Mouse (Mus musculus) ES-E14 (cell line): ENCODE data around the gene Crat. TPM values are rescaled to one million over a fixed set of nuclear protein-coding genes. Genes with fewer than 3 reads are reported as not detected.
A peak's percentile ranks its signal among the peaks of the same experiment; 100 is the strongest.

Experiments used
- DNase-seq: peaks from one replicate; pipeline ENCODE4 v3.0.0-alpha.2; 2013; ENCODE audit warnings: low read depth, low spot score
- H3K27ac ChIP-seq: 2 replicates; pipeline ENCODE4 v1.5.1; 2012; ENCODE audit warnings: low read depth, mild to moderate bottlenecking, low read length, moderate library complexity, mixed read lengths; ENCODE audit not compliant: poor library complexity, insufficient read depth, severe bottlenecking
- H3K36me3 ChIP-seq: 2 replicates; pipeline ENCODE4 v1.6.1; 2012; ENCODE audit warnings: mild to moderate bottlenecking, low read length, moderate library complexity, mixed read lengths; ENCODE audit not compliant: control insufficient read depth, poor library complexity, insufficient read depth, severe bottlenecking
- H3K4me1 ChIP-seq, 2 experiments: fragments of 150-350 bp in 1 of 2; sonication (generic) in 1 of 2; 2 replicates each; pipeline ENCODE4 v1.6.1; 2012; ENCODE audit warnings: low read length in 2 of 2, mild to moderate bottlenecking in 1 of 2, mixed read lengths in 1 of 2; ENCODE audit not compliant: control insufficient read depth in 2 of 2, insufficient read depth in 2 of 2, poor library complexity in 1 of 2
- H3K4me3 ChIP-seq, 2 experiments: fragments of 150-350 bp in 1 of 2; sonication (generic) in 1 of 2; 2 replicates each; pipeline ENCODE4 v1.5.1; 2012; ENCODE audit warnings: low read length in 2 of 2, low read depth in 1 of 2, mild to moderate bottlenecking in 1 of 2, mixed read lengths in 1 of 2; ENCODE audit not compliant: insufficient read depth in 1 of 2, poor library complexity in 1 of 2, severe bottlenecking in 1 of 2
- H3K9ac ChIP-seq: 2 replicates; pipeline ENCODE4 v1.6.1; 2012; ENCODE audit warnings: low read depth, mild to moderate bottlenecking, low read length, mixed read lengths; ENCODE audit not compliant: poor library complexity, insufficient read depth, severe bottlenecking
- H3K9me3 ChIP-seq: fragments of 150-350 bp; sonication (generic); 2 replicates; pipeline ENCODE4 v1.6.1; 2012; ENCODE audit warnings: low read depth, mild to moderate bottlenecking, low read length; ENCODE audit not compliant: control insufficient read depth, insufficient read depth
- CHD2 ChIP-seq: IDR thresholded peaks from 2 replicates; pipeline ENCODE4 v1.6.1; 2014; ENCODE audit warnings: mild to moderate bottlenecking, low read depth, low read length, inconsistent platforms
- HCFC1 ChIP-seq: IDR thresholded peaks from 2 replicates; pipeline ENCODE4 v1.6.1; 2012; ENCODE audit warnings: low read length, inconsistent platforms, borderline replicate concordance; ENCODE audit not compliant: insufficient read depth
- MAFK ChIP-seq: IDR thresholded peaks from 2 replicates; pipeline ENCODE4 v1.6.1; 2014; ENCODE audit warnings: mild to moderate bottlenecking, low read depth, low read length, inconsistent platforms; ENCODE audit not compliant: insufficient read depth
- ZC3H11A ChIP-seq: IDR thresholded peaks from 2 replicates; pipeline ENCODE4 v1.6.1; 2012; ENCODE audit warnings: low read depth, mild to moderate bottlenecking, inconsistent platforms, low read length, borderline replicate concordance
- ZNF384 ChIP-seq: IDR thresholded peaks from 2 replicates; pipeline ENCODE4 v1.6.1; 2012; ENCODE audit warnings: low read depth, low read length, inconsistent platforms
- in situ Hi-C, 2 experiments: fragments of 600-800 bp; cut with MboI; formaldehyde crosslinking; loops; one replicate each; pipeline ENCODE4 v1.15.1; 2025; ENCODE audit warnings: low sequenced_read_pairs in 2 of 2, inconsistent platforms in 1 of 2; ENCODE audit not compliant: unreplicated experiment in 2 of 2
- total RNA-seq: library from RNA; depleted of rRNA; stranded (reverse); fragments of 300-350 nt; gene quantifications from 2 replicates; pipeline ENCODE4 v1.2.3, GENCODE M21; 2012

Gene Crat
- total RNA-seq, 1 experiment: 5.8 TPM

GRCm38 (mm10) chr2:30360626-30361025 lies 55.0 kb downstream of the Crat start:
- Histone ChIP-seq H3K27ac (no peak overlapping the region), H3K4me1 (peaks cover 0 to 23% of the 10 kb centered on the region in 2 experiments; a peak in 2 of 4 replicates), H3K4me3 (no peak overlapping the region), H3K9ac (no peak overlapping the region), H3K9me3 (no peaks in the 10 kb centered on the region), H3K36me3 (no peaks in the 10 kb centered on the region)
- DNase-seq: no peak
- TF ChIP-seq MAFK (no peak), CHD2 (no peak), HCFC1 (no peak), ZC3H11A (no peak), ZNF384 (no peak)
- in situ Hi-C loops: no loop called here

DNA sequence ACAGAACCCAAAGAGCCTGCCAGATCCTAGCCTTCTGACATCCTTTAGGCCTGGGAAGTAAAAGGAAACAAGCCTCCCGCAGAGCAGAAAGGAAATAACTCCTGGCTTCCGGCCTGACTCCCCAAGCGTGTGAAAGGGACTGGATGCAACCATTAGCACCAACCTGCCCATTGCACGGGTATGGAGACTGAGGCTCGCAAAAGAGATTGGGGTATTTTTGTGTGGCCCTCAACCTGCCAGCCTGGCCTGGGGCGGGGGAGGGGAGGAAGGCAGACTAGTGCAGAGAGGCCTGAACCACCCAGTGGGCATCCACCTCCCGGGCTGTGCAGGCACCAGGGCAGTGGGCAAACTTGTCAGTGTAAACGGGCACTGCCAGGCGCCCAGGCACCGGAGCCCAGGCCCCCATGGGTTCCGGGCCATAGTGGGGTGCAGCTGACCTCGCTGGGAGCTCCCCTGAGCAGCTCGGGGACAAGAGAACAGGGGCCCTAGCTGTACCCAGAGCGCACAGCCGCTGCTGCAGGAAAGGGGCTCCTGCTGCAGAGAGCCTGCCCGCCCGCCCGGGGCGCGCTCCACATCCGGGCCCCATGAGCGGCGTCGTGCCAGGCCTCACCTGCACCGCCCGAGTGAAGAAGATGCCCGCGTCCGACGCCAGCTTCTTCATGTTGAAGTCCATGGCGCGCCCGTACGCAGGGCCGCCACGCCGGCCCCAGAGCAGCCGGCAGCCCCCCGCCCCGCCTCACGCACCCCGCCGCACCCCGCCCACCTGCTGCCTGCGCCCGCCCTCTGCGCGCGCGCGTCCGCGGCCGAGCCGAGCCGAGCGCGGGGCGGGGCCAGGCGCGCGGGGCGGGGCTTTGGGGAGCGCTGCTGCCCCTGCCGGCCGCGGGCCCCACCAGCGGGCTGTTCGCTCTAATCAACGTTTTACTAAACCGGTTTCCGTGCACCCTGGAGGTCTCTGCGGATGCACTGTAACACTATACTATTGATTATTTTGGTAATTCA lies 56.8 kb downstream of the Crat start, which contains the start of gene Sh3glb2:
TSS of gene Sh3glb2 (minus strand) at position 805 of the 999 bp plus-strand sequence.
- H3K9ac ChIP-seq: peak within 1 kb of the TSS; percentile 83
- peaks cover 0 to 18% of the 10 kb centered on the region in 2 experiments; a peak in 2 of 4 replicates for H3K4me1 ChIP-seq
- H3K9me3 ChIP-seq: no peaks in the 10 kb centered on the region
- TF ChIP-seq ZC3H11A (no peak), MAFK (no peak), CHD2 (no peak), ZNF384 (0 out of 2 replicates have a peak, but pooled peaks have one; percentile 16), HCFC1 (no peak)
- H3K4me3 ChIP-seq: peak within 1 kb of the TSS; percentile 82 to 88
- H3K36me3 ChIP-seq: peaks cover 3% of the 10 kb centered on the region; the same call in 1 of the 2 replicates
- in situ Hi-C loops: no loop called here
- peak; percentile 55 for DNase-seq
- no peak within 1 kb of the TSS for H3K27ac ChIP-seq

GRCm38 (mm10) chr2:30357552-30358510 lies 57.8 kb downstream of the Crat start:
- no peak for DNase-seq
- Histone ChIP-seq H3K36me3 (peaks cover 5% of the 10 kb centered on the region; the same call in 1 of the 2 replicates), H3K4me3 (peak overlapping the region; percentile 82 to 88), H3K9me3 (no peaks in the 10 kb centered on the region), H3K27ac (no peak overlapping the region), H3K9ac (peak overlapping the region; percentile 83), H3K4me1 (peaks cover 0 to 18% of the 10 kb centered on the region in 2 experiments; a peak in 2 of 4 replicates)
- TF ChIP-seq ZNF384 (no peak), HCFC1 (no peak), CHD2 (no peak), ZC3H11A (no peak), MAFK (no peak)
- in situ Hi-C loops: no loop called here

GRCm38 (mm10) chr2:30356906-30357305 lies 58.7 kb downstream of the Crat start:
- no peak overlapping the region for H3K27ac ChIP-seq
- H3K36me3 ChIP-seq: peaks cover 5% of the 10 kb centered on the region; the same call in 1 of the 2 replicates
- H3K4me3 ChIP-seq: no peak overlapping the region
- in situ Hi-C loops: no loop called here
- DNase-seq: no peak
- H3K9me3 ChIP-seq: no peaks in the 10 kb centered on the region
- H3K9ac ChIP-seq: no peak overlapping the region
- peaks cover 0 to 18% of the 10 kb centered on the region in 2 experiments; a peak in 2 of 4 replicates for H3K4me1 ChIP-seq
- TF ChIP-seq HCFC1 (no peak), MAFK (no peak), CHD2 (no peak), ZC3H11A (no peak), ZNF384 (no peak)
